Mouse (Mus musculus): ENCODE measurements at regions not wholly inside any gene's neighbourhood (a gene's known extent, or its start where the extent isn't known, plus 50 kb on each side); places are given as distances from the start of the nearest gene placed in this dataset.

DNA sequence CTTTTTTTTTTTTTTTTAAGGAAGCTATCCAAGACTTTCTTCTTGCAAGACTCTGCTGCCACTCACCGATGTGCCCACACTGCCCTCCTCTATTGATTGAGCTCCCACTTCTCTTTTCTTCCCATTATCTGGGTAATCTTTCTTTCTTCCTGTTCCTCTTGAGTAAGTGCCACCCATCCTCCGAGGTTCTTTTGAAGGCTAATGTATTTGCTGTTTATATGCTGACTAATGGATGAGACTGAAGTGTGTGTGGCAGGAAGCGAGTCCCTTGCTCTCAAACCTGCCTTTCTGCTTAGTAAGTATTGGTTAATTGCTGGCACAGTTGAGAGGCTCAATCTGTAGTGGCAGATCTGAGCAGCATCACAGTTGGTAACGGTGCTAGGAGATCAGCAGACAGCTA lies 142.1 kb upstream of the Plxnc1 start:
- peak; percentile 89 for ATAC-seq (replicated peaks; ENCODE audit: poor library complexity)

DNA sequence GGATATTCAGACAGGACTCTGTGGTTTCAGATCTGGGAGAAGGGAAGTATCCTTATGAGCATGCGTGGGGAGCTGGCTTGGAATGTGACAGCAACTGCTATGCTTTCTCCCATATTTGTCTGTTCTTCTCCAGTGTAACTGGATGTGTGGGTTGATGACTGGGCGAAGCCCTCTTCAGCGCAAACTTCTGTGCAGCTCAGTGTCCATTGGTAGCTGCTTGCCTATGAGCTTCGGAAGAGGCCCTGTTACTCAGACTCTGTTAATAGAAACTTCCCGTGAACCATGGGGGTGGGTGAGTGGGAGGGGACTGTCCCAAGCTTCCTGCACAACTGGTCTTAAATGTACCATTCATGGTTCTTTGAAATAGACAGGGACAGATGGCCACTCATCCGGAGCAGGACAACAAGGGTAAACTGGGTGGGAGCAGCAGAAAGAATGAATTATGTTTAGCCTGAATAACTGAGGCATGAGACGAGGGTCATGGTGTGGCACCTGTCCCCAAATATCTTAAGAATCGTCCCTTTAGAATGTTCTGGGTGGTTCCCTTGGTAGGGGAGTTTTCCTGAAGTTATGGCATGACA lies 141.1 kb upstream of the Plxnc1 start:
- no peak for ATAC-seq (replicated peaks; ENCODE audit: poor library complexity)

DNA sequence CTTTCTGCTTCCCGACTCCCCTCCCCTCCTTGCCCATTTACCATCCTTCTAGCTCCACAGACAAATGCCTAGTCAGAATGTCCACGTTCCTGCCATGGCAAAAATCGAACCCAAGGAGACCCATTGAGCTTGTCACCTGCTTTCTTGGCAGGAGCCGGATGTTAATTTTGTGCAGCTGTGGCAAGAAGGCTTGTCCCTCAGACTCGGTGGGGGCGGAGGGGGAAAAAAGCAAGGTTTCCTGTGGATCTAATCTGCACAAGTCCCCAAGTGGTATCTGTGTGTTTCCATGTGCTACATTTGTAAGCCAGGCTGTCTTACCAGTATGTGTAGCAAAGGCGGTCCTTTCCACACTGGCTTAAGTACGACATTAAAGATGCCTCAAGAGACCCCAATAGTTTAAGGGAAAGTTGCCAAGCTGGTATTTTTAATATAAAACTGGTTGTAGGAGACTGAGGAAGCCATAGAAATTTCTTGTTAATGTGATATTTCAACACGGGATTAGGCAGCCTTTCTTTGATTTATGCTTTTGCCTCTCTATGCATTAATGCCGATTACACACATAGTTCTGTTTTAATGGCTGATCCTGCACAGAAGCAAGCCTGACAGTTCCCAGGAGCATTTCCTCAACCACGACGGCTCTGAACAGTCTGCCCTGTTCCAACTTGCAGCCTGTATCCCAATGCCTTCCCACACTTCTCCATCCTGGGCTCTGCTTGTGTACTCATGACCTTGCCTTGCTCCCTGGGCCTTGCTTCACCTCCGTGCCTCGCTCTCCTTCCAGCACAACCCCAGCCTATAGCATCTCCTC lies 138.9 kb upstream of the Plxnc1 start:
- no peak for ATAC-seq (replicated peaks; ENCODE audit: poor library complexity)

DNA sequence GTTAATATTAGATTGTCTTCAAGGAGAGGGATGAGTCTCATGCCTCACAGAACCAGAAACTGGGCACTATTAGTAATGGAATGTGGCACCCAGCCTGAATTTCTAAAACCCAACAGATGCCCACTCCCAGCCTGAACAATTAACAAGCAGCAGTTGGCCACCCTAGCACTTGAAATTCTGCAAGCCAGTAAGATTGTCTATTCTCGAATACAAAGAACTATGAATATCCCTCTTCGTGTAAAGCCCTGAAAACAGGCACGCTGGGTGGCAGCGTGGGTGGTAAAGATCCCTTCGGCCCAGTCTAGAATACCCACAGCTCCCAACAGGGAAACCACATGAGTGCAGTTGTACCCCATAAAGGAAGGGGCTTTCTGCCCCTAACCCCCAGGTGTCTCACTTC lies 138.0 kb upstream of the Plxnc1 start:
- ATAC-seq (replicated peaks; ENCODE audit: poor library complexity) = no peak

DNA sequence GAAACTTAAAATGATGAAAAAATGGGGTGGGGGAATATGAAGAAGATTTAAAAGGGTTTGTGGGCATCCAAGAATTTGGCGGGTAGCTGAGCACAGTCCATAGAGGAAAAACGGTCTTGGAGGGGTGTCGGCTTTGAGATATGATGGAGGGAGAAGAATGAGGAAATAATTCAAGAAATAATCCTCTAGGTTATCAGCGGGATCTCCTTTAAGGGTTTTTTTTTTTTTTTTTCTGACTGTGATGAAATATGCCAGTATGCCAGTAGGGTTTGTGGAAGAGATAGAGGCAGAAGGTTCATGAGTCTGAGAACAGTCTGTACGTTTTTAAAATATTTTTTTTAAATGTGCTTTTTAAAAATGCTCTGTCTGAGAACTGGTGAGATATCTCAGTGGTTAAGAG lies 135.3 kb upstream of the Plxnc1 start:
- ATAC-seq (replicated peaks; ENCODE audit: poor library complexity) = no peak

DNA sequence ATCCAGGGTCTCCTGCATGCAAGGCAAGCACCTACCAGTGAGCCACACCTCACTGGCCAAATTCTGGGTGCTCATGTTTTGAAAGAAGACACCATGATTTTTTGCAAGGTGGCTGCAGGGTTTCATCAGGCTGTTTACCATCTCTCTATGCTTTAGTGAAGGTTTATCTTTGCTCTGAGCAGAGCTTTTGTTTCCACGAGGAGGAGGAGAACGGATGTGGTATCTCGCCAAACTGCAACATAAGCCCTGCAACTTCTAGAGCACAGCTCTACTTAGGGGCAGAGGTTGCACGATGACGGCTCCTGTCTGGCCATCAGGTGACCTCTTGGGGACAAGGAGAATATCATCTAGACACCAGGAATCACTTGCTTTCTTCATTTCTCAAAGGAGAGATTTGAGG lies 131.8 kb upstream of the Plxnc1 start:
- no peak for ATAC-seq (replicated peaks; ENCODE audit: poor library complexity)

DNA sequence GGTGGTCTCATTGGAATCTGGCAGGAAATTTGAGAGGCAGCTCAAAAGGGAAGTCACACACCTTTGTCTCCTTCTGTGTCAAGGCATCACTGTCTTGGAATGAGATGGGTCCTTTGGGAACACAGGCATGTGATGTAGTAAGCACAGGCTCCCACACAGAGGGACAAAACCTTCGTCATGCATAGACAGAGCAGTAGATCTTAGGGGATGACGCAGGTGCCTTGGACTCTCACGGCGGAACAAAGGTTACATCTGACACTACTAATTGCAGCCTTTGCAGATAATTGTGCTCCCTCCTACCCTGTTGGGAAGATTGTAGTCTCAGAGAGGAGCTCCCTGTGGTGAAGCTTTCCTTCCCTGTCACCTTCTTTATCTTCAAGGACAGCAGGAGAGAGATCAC lies 131.3 kb upstream of the Plxnc1 start:
- ATAC-seq (replicated peaks; ENCODE audit: poor library complexity) = no peak

DNA sequence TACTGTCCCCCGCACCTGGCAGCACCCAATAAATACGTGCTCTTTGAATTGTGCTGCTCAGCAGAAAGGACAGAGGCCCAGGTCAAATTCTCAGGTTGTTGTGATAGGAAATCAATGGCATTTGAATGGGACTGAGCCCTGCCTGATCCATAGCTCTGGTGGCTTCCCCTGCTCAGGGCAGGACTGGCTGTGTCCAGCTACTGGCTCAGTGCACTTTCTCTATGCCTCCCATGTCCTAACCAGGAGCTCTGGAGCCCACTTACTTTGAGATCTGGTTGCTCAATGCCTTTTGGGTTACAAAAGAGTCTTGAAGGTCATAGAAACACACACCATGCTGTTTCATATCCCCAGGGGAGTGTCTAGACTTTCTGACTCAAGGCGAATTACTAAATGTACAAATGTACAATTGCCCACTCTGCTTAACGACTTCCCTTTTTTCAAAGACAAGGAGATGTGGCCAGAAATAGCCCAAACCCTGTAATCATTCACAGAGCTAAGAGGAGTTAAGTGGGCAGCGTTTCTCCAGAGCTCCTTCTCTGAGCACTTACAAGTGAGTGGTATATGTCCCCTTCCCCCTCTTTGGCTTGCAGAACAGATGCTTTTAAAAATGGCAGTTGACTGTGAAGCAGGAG lies 130.4 kb upstream of the Plxnc1 start:
- ATAC-seq (replicated peaks; ENCODE audit: poor library complexity) = peak; percentile 94

DNA sequence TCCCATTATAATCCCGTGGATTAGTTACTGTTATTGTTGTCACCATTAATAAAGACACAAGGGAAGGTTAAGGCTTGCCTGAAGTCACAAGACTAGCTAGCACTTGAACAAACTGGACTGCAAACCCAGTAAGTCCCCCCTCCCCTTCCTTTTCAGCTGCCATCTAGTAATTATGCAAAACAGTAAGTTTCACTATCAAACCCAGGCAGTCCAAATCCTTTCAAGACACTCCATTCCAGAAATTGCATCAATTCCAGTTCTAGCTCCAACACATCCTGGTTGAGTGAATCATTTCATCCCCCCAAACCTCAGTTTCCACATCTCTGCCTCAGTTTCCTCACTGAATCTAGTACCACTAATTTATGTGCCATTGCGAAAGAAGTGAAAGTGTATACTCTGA lies 129.7 kb upstream of the Plxnc1 start:
- no peak; the same call in 1 of the 2 replicates for ATAC-seq (replicated peaks; ENCODE audit: poor library complexity)

DNA sequence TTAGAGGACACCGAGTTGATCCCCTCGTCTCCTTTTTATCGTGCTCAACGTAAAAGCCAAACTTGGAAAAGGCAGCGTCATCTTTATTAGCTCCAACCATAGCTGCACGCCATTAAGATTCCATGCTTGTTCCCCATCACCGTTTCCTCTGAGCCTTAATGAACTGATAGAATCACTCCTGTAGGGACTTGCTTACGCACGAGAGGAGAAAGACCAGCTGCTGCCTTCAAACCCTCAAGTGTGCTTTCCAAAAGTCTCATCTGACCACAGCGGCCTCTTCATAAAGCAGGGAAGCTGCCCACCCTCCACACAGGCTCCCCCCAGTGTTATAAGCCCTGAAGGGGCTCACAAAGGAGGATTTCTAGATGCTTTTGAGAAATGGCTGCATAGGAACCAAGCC lies 123.3 kb upstream of the Plxnc1 start:
- no peak for ATAC-seq (replicated peaks; ENCODE audit: poor library complexity)

DNA sequence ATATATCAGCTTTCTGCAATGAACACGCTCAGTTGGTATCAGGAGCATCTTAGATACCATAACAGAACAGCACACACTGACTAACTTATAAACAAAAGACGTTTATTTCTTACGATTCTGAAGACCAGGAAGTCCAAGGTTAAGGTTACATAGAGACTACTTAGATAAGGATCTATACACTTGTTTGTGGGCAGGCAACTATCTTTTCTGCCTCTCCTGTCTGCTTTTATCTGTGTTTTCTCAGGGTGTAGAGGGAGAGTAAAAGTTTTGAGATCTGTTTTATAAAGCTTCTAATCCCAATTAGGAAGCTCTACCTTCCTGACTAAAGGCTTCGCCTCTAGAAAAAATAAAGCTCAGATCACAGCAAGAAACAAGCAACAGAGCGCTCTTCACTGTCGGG lies 122.1 kb upstream of the Plxnc1 start:
- no peak for ATAC-seq (replicated peaks; ENCODE audit: poor library complexity)

DNA sequence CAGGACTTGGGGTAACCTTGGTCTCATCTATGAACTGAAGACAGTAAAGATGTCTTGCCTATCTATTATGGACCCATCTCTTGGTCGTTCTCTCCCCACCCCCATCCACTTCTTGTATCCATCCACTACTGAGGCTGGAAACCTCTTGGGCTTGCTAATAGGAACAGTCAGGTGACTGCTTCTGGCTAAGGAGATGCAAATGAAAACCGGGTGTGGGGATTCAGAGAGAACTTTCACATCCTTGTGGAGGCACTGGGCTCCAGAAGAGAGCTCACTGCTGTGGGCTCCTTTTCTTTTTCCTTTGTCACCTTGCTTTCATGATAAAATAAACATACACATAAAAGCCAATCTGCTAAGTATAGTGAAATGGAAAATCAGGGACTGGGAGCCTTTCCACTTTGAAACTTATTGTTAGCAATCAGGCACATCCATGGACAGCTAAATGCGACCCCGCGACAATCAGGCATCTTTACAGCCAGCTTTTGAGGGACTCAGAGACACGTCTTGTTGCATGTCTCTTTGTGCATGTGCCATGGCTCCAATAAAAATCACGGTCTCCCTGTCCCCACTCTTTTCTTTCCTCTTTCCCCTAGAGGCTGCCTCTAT lies 115.0 kb upstream of the Plxnc1 start:
- no peak for ATAC-seq (replicated peaks; ENCODE audit: poor library complexity)

DNA sequence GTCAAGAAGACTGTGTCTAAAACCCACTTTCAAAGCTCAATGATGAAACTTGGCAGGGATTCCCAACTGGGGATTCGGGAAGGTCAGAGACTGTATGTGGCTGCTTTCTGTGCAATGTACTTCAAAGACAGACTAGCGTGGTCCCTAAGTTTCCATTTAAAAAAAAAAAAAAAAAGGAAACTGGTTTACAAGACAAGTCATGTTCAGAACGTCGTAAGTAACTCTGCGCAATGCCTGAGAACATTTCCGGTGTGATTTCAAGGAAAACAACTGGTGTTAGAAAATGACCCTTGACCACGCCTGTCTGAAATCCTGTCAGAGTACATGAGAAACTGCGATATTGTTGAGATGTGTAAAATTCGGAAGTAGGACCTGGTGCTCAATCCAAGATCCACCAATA lies 114.4 kb upstream of the Plxnc1 start:
- ATAC-seq (replicated peaks; ENCODE audit: poor library complexity) = no peak

DNA sequence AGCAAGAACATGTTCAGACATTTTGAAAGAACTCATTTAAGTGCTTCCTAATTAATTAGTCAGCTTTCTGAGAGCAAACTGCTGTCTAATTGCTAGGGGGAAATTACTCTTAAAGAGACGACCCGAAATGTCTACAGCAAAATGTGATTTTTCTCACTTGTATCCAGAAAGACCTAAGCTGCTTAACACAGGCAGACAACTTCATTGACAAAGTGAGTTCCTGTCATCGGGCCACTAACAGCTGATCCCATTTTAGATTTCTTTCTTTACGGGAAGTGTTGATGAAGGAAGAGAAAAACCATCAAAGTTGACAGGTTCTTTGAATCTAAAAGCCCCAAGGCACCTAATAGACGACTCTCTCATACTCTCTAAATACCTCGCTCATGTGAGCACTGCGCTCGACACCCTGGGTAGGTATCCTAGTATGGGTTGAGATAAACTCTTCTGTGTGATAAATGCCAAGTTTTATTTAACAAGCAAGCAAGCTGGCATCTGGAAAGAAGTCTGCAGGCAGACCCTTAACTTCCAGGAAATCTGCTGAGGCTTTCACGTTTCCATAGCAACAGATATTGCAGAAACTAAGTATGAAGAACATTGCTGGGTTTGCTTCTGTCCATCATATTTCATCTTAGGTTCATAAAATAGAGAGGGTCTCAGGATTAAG lies 112.5 kb upstream of the Plxnc1 start:
- no peak for ATAC-seq (replicated peaks; ENCODE audit: poor library complexity)

DNA sequence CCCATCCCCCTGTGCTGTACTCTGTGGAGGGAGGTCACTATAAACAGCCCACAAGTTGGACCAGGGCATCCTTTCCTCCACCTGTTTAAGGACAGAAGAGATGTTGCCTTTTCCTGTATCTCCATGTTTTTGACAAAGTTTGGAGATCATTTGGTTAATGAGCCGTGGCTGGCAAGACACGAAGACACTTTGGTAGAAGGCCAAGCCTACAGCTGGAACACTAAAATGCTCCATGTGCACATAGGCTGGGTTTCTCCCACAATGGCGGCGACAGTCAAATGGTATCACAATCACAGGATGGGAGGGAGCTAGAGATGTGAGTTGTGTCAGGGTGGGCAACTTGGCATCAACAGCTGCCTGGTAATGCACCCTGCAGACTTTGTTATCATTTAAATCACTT lies 111.9 kb upstream of the Plxnc1 start:
- ATAC-seq (replicated peaks; ENCODE audit: poor library complexity) = no peak

DNA sequence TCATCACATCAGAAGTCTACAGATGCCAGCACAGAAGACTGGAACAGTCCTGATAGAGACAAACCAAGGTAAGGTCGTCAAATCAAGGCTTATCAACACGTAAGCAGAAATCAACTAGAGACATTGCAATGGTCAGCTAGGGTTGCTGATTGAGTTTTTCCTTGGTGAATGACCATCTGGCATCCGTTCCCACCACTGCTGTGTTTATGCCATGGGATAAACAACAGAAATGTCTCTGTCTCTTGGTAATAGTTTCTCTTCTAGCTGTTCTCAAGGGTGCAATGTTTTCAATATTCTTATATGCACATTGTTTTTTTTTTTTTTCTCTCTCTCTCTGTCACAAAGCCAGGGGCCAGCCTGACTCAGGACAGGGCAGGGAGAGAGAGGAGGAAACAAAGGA lies 110.2 kb upstream of the Plxnc1 start:
- no peak for ATAC-seq (replicated peaks; ENCODE audit: poor library complexity)

DNA sequence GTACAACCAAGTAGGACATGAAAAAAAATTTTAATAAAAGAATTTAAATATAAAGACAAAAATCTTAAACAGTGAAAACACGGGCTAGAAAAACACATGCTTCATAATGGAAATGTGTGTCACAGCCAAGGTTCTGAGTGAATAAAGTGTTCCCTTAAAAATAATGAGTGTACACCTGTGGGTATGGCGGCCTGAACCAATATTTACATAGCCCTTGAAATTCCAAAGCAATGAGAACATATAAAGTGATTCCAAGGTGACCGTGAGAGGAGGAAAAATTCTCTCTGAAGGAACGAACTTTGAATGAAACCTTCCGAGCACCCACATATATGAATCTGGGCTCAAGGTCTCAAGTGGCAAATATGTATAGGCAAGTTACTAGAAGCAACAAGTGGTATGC lies 104.2 kb upstream of the Plxnc1 start:
- ATAC-seq (replicated peaks; ENCODE audit: poor library complexity) = no peak

DNA sequence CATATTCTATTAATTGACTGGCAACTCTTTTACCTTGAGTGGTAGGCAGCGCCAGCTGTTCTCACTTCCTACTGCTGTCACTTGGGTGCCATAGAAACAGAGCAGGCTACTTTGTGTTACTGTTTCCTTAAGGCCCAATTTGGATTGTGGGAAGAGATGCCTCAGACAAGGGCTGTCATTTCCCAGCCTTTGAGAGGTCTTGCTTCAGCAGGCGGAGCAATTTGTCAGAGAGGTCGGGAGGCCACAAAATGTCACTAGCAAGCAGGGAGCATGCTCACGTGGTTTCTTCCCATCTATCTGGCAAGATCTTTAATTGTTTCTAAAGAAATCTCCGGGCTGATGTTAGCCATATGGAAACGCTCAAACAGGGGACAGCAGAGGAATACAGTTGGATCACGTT lies 99.3 kb upstream of the Plxnc1 start:
- no peak for ATAC-seq (replicated peaks; ENCODE audit: poor library complexity)

DNA sequence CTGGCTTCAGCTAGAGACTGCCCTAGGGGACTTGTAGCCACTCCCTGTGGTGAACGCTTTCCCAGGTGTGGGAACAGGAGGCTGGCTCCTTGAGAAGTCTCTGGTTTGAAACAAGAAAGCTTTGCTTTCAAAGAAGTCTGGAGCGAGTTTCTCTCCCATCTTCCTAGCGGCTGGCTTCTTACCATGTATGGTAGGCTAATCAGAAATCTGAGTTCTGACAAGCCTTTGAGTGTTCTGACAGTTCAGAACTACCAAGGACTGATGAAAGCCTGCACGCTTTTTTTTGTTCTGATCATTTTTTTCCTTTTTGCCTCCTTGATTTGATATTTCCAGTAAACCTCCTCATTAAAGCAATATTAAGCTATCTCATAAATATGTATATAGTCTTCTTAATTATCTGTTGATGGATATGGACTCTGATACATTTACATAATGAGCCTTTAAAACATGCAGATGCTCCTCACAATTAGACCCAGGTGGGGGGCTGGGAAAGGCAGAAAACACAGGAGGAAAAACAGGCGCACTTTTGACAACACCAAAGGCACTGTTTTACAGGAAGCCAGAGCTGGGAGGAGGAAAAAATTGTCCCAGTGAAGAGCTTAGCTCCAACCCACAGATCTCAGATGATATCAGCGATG lies 95.7 kb upstream of the Plxnc1 start:
- no peak for ATAC-seq (replicated peaks; ENCODE audit: poor library complexity)

DNA sequence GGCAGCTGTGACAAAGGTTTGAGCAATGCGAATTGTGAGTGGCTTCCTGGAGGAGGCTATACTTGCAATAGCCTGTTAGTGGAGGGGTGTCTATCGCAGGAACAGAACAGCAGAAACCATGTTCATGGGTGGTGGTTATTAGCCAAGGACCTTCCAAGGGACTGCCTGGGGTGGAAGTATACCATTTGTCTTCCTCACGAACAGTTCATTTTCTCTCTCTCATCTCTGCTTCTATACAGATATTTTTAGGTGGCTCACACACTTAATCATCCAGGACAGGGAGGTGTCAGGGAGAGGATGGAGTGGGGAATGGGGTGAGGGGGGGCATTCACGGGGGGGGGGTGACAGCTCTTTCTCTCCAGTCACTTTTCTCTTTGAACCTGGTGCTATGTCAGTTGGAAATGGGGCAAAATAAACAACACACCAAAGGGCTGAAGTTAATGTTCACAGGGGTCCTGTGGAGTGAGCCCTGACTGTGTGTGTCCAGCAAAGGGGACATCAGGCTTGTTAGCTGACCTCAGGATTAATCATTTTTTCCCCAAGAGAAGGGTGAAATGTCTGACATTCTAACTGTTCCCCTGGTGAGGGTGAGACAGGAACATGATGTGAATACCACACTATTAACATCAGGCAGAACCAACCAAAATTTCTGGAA lies 91.5 kb upstream of the Plxnc1 start:
- ATAC-seq (replicated peaks; ENCODE audit: poor library complexity) = no peak

DNA sequence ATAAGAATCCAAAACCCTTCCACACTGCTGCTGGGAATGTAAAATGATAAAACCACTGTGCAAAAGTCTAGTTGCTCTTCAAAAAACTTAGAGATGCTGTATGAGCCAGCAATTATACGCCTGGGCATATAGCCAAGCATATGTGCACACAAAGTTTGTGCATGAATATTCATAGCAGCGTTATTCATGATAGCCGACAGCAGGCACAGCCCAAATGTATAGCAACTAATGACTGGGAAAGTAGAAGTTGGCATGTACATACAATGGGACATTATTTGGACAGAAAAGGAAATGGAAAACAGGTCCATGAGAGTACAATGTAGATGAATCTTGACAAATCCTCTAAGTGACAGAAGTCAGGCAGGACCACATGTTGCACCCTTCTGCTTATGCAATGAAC lies 90.7 kb upstream of the Plxnc1 start:
- no peak for ATAC-seq (replicated peaks; ENCODE audit: poor library complexity)

Data from megakaryocyte progenitor cell, adult 5-6 weeks (primary cell).